Mouse (Mus musculus): ENCODE data around the gene Opa1. TPM values are rescaled to one million over a fixed set of nuclear protein-coding genes. Genes with fewer than 3 reads are reported as not detected.

The Opa1 gene
- polyA plus RNA-seq, 1 experiment from 2014 or later, result 22.6 TPM

GRCm38 (mm10) chr16:29684111-29684510 lies 105.0 kb downstream of the Opa1 start:
- no peak overlapping the region for H3K27ac ChIP-seq
- H3K4me3 ChIP-seq (replicated peaks; ENCODE audit: low read depth, low read length), result no peak overlapping the region
- H3K9me3 ChIP-seq (replicated peaks; ENCODE audit: low read length), result no peaks in the 10 kb centered on the region
- DNase-seq (ENCODE audit: low spot score) (no peak), ATAC-seq (replicated peaks; ENCODE audit: low FRiP score, low read depth) (no peak)
- no peaks in the 10 kb centered on the region for H3K27me3 ChIP-seq (ENCODE audit: insufficient read depth, low read length)
- H3K9ac ChIP-seq (ENCODE audit: low read depth, low read length), result no peak overlapping the region
- no peak for TF ChIP-seq CTCF (IDR thresholded peaks at IDR 0.05; ENCODE audit: low read depth)
- no peak overlapping the region for H3K4me2 ChIP-seq (ENCODE audit: low read length)
- H3K4me1 ChIP-seq (replicated peaks; ENCODE audit: insufficient read depth, low read length), result peaks cover 7% of the 10 kb centered on the region; the same call in 1 of the 2 replicates
- WGBS, result 60% methylated on average over 2 of the region's 2 CpGs
- no peaks in the 10 kb centered on the region for H3K36me3 ChIP-seq (ENCODE audit: insufficient read depth, low read length)

GRCm38 (mm10) chr16:29684641-29685040 lies 105.5 kb downstream of the Opa1 start:
- H3K27me3 ChIP-seq (ENCODE audit: insufficient read depth, low read length), result no peaks in the 10 kb centered on the region
- no peak overlapping the region for H3K27ac ChIP-seq
- no peak for DNase-seq (ENCODE audit: low spot score)
- WGBS, result 93% methylated on average over 2 of the region's 2 CpGs
- no peaks in the 10 kb centered on the region for H3K9me3 ChIP-seq (replicated peaks; ENCODE audit: low read length)
- H3K4me1 ChIP-seq (replicated peaks; ENCODE audit: insufficient read depth, low read length), result peaks cover 7% of the 10 kb centered on the region; the same call in 1 of the 2 replicates
- no peaks in the 10 kb centered on the region for H3K36me3 ChIP-seq (ENCODE audit: insufficient read depth, low read length)
- TF ChIP-seq CTCF (IDR thresholded peaks at IDR 0.05; ENCODE audit: low read depth), result no peak
- H3K9ac ChIP-seq (ENCODE audit: low read depth, low read length), result no peak overlapping the region
- ATAC-seq (replicated peaks; ENCODE audit: low FRiP score, low read depth), result no peak
- H3K4me2 ChIP-seq (ENCODE audit: low read length), result no peak overlapping the region
- H3K4me3 ChIP-seq (replicated peaks; ENCODE audit: low read depth, low read length), result no peak overlapping the region

- DNase-seq (ENCODE audit: low spot score), result no peak
- H3K4me1 ChIP-seq (replicated peaks; ENCODE audit: insufficient read depth, low read length), result peaks cover 7% of the 10 kb centered on the region; the same call in 1 of the 2 replicates
- 76% methylated on average over 6 of the region's 6 CpGs for WGBS
Observed at GRCm38 (mm10) chr16:29686141-29686540, 107.0 kb downstream of the Opa1 start.

GRCm38 (mm10) chr16:29687987-29688885 lies 109.1 kb downstream of the Opa1 start:
- no peak for ATAC-seq (replicated peaks; ENCODE audit: low FRiP score, low read depth)
- no peaks in the 10 kb centered on the region for H3K9me3 ChIP-seq (replicated peaks; ENCODE audit: low read length)
- no peak for TF ChIP-seq CTCF (IDR thresholded peaks at IDR 0.05; ENCODE audit: low read depth)
- H3K4me3 ChIP-seq (replicated peaks; ENCODE audit: low read depth, low read length), result no peak overlapping the region
- no peak for DNase-seq (ENCODE audit: low spot score)
- H3K36me3 ChIP-seq (ENCODE audit: insufficient read depth, low read length), result no peaks in the 10 kb centered on the region
- no peak overlapping the region for H3K27ac ChIP-seq
- H3K9ac ChIP-seq (ENCODE audit: low read depth, low read length), result no peak overlapping the region
- H3K27me3 ChIP-seq (ENCODE audit: insufficient read depth, low read length), result no peaks in the 10 kb centered on the region
- peaks cover 2% of the 10 kb centered on the region; the same call in 1 of the 2 replicates for H3K4me1 ChIP-seq (replicated peaks; ENCODE audit: insufficient read depth, low read length)
- WGBS, result 51% methylated on average over 17 of the region's 17 CpGs
- H3K4me2 ChIP-seq (ENCODE audit: low read length), result no peak overlapping the region

More at GRCm38 (mm10) chr16:29686141-29686540, 107.0 kb downstream of the Opa1 start:
- no peaks in the 10 kb centered on the region for H3K27me3 ChIP-seq (ENCODE audit: insufficient read depth, low read length)
- H3K9me3 ChIP-seq (replicated peaks; ENCODE audit: low read length), result no peaks in the 10 kb centered on the region
- H3K36me3 ChIP-seq (ENCODE audit: insufficient read depth, low read length), result no peaks in the 10 kb centered on the region
- no peak overlapping the region for H3K27ac ChIP-seq
- H3K9ac ChIP-seq (ENCODE audit: low read depth, low read length), result no peak overlapping the region
- no peak overlapping the region for H3K4me2 ChIP-seq (ENCODE audit: low read length)
- ATAC-seq (replicated peaks; ENCODE audit: low FRiP score, low read depth), result no peak
- H3K4me3 ChIP-seq (replicated peaks; ENCODE audit: low read depth, low read length), result no peak overlapping the region
- no peak for TF ChIP-seq CTCF (IDR thresholded peaks at IDR 0.05; ENCODE audit: low read depth)

GRCm38 (mm10) chr16:29689187-29689819 lies 110.2 kb downstream of the Opa1 start:
- DNase-seq (ENCODE audit: low spot score) (no peak), ATAC-seq (replicated peaks; ENCODE audit: low FRiP score, low read depth) (no peak)
- Histone ChIP-seq H3K9ac (ENCODE audit: low read depth, low read length) (no peak overlapping the region), H3K4me1 (replicated peaks; ENCODE audit: insufficient read depth, low read length) (no peaks in the 10 kb centered on the region), H3K27ac (no peak overlapping the region), H3K36me3 (ENCODE audit: insufficient read depth, low read length) (no peaks in the 10 kb centered on the region), H3K4me3 (replicated peaks; ENCODE audit: low read depth, low read length) (no peak overlapping the region), H3K27me3 (ENCODE audit: insufficient read depth, low read length) (no peaks in the 10 kb centered on the region), H3K9me3 (replicated peaks; ENCODE audit: low read length) (no peaks in the 10 kb centered on the region), H3K4me2 (ENCODE audit: low read length) (no peak overlapping the region)
- no peak for TF ChIP-seq CTCF (IDR thresholded peaks at IDR 0.05; ENCODE audit: low read depth)
- 44% methylated on average over 11 of the region's 11 CpGs for WGBS

GRCm38 (mm10) chr16:29693025-29693682 lies 114.0 kb downstream of the Opa1 start:
- no peaks in the 10 kb centered on the region for H3K9me3 ChIP-seq (replicated peaks; ENCODE audit: low read length)
- 42% methylated on average over 5 of the region's 5 CpGs for WGBS
- H3K27me3 ChIP-seq (ENCODE audit: insufficient read depth, low read length), result no peaks in the 10 kb centered on the region
- no peak overlapping the region for H3K9ac ChIP-seq (ENCODE audit: low read depth, low read length)
- DNase-seq (ENCODE audit: low spot score) (no peak), ATAC-seq (replicated peaks; ENCODE audit: low FRiP score, low read depth) (no peak)
- no peak for TF ChIP-seq CTCF (IDR thresholded peaks at IDR 0.05; ENCODE audit: low read depth)
- no peaks in the 10 kb centered on the region for H3K4me1 ChIP-seq (replicated peaks; ENCODE audit: insufficient read depth, low read length)
- H3K4me2 ChIP-seq (ENCODE audit: low read length), result no peak overlapping the region
- H3K4me3 ChIP-seq (replicated peaks; ENCODE audit: low read depth, low read length), result no peak overlapping the region
- no peak overlapping the region for H3K27ac ChIP-seq
- H3K36me3 ChIP-seq (ENCODE audit: insufficient read depth, low read length), result no peaks in the 10 kb centered on the region

Data from kidney, postnatal 0 days (tissue).